Mouse (Mus musculus) lung, postnatal 10 days (tissue): ENCODE data around the gene Epas1.

Source experiments
- DNase-seq: peaks from one replicate; pipeline ENCODE4 v3.0.0; 2021

Gene Epas1

GRCm38 (mm10) chr17:86753130-86753821, at the start of gene Epas1:
Epas1 (plus strand) TSS chr17:86753700.
- DNase-seq: peak; percentile 92

GRCm38 (mm10) chr17:86705236-86705635, 48.3 kb upstream of the Epas1 start:
- DNase-seq: peak; percentile 10

- no peak for DNase-seq
Observed at GRCm38 (mm10) chr17:86706467-86706866, 47.0 kb upstream of the Epas1 start.

- no peak for DNase-seq
Observed at GRCm38 (mm10) chr17:86709803-86710202, 43.7 kb upstream of the Epas1 start.

GRCm38 (mm10) chr17:86710379-86710778, 43.1 kb upstream of the Epas1 start:
- no peak for DNase-seq

- peak; percentile 43 for DNase-seq
Observed at GRCm38 (mm10) chr17:86711949-86712348, 41.6 kb upstream of the Epas1 start.

- no peak for DNase-seq
Observed at GRCm38 (mm10) chr17:86712601-86713000, 40.9 kb upstream of the Epas1 start.

- DNase-seq: peak; percentile 62
Observed at GRCm38 (mm10) chr17:86713591-86713990, 39.9 kb upstream of the Epas1 start.

GRCm38 (mm10) chr17:86724786-86725415, 28.6 kb upstream of the Epas1 start:
- no peak for DNase-seq

GRCm38 (mm10) chr17:86726480-86726879, 27.0 kb upstream of the Epas1 start:
- no peak for DNase-seq

- no peak for DNase-seq
Observed at GRCm38 (mm10) chr17:86727031-86727430, 26.5 kb upstream of the Epas1 start.

GRCm38 (mm10) chr17:86731273-86731672, 22.2 kb upstream of the Epas1 start:
- DNase-seq: no peak

- peak; percentile 95 for DNase-seq
Observed at GRCm38 (mm10) chr17:86732024-86732423, 21.5 kb upstream of the Epas1 start.

- no peak for DNase-seq
Observed at GRCm38 (mm10) chr17:86732522-86732921, 21.0 kb upstream of the Epas1 start.

GRCm38 (mm10) chr17:86733644-86734043, 19.9 kb upstream of the Epas1 start:
- DNase-seq: peak; percentile 72

- DNase-seq: peak; percentile 38
Observed at GRCm38 (mm10) chr17:86738477-86738876, 15.0 kb upstream of the Epas1 start.

GRCm38 (mm10) chr17:86743351-86743941, 10.1 kb upstream of the Epas1 start:
- DNase-seq: no peak

GRCm38 (mm10) chr17:86744943-86745342, 8.6 kb upstream of the Epas1 start:
- peak; percentile 31 for DNase-seq

GRCm38 (mm10) chr17:86751373-86751871, 2.1 kb upstream of the Epas1 start:
- no peak for DNase-seq

GRCm38 (mm10) chr17:86753931-86754805, 668 bp downstream of the Epas1 start:
- DNase-seq: peak; percentile 88

GRCm38 (mm10) chr17:86754806-86755571, 1.5 kb downstream of the Epas1 start:
- DNase-seq: peak; percentile 40

- no peak for DNase-seq
Observed at GRCm38 (mm10) chr17:86755581-86756195, 2.2 kb downstream of the Epas1 start.
